Mouse (Mus musculus) heart, postnatal 0 days (tissue): Measurements from ENCODE around the gene Ccn2. TPM values are rescaled to one million over a fixed set of nuclear protein-coding genes. Genes with fewer than 3 reads are reported as not detected.
A peak's percentile ranks its signal among the peaks of the same experiment; 100 is the strongest.

ENCODE experiments used
- ATAC-seq: fragments of 200-750 bp; cut with Nextera tagmentation; 2 replicates; pipeline ENCODE4 v1.8.0; 2017; ENCODE audit warnings: low read depth, moderate number of reproducible peaks, moderate library complexity; ENCODE audit not compliant: insufficient read depth
- DNase-seq: peaks from one replicate; pipeline ENCODE4 v3.0.0-alpha.2; 2016; ENCODE audit warnings: low spot score
- H3K27ac ChIP-seq: fragments of 300-500 bp; sonication (generic); 2 replicates; pipeline ENCODE4 v1.5.1; 2014; ENCODE audit warnings: low read depth, mild to moderate bottlenecking
- H3K27me3 ChIP-seq: fragments of 300-500 bp; sonication (generic); 2 replicates; pipeline ENCODE4 v1.6.1; 2014; ENCODE audit warnings: low read length, mixed read lengths; ENCODE audit not compliant: control insufficient read depth, insufficient read depth
- H3K36me3 ChIP-seq: fragments of 300-500 bp; sonication (generic); replicated peaks from 2 replicates; pipeline ENCODE4 v1.6.1; 2014; ENCODE audit warnings: low read length, mixed read lengths; ENCODE audit not compliant: control insufficient read depth, insufficient read depth
- H3K4me1 ChIP-seq: fragments of 300-500 bp; sonication (generic); 2 replicates; pipeline ENCODE4 v1.6.1; 2014; ENCODE audit warnings: antibody characterized with exemption; ENCODE audit not compliant: control insufficient read depth, insufficient read depth
- H3K4me2 ChIP-seq: fragments of 300-500 bp; sonication (generic); 2 replicates; pipeline ENCODE4 v1.6.1; 2014; ENCODE audit warnings: low read depth, mild to moderate bottlenecking, low read length, moderate library complexity
- H3K4me3 ChIP-seq: fragments of 300-500 bp; sonication (generic); 2 replicates; pipeline ENCODE4 v1.5.1; 2014; ENCODE audit warnings: low read depth, low read length
- H3K9ac ChIP-seq: fragments of 300-500 bp; sonication (generic); replicated peaks from 2 replicates; pipeline ENCODE4 v1.6.1; 2014; ENCODE audit warnings: low read depth, low read length, mixed read lengths
- H3K9me3 ChIP-seq: fragments of 300-500 bp; sonication (generic); replicated peaks from 2 replicates; pipeline ENCODE4 v1.6.1; 2016; ENCODE audit warnings: low read length; ENCODE audit not compliant: control insufficient read depth
- CTCF ChIP-seq: IDR thresholded peaks from 2 replicates; pipeline ENCODE4 v1.5.1; 2016; ENCODE audit warnings: antibody characterized with exemption, control low read depth, low read depth
- EP300 ChIP-seq: IDR thresholded peaks from 2 replicates; pipeline ENCODE4 v1.6.1; 2016; ENCODE audit warnings: antibody characterized with exemption, low read depth
- WGBS: fragments of 180-500 bp; shearing (Covaris S2); extraction: QIAGEN DNeasy Blood & Tissue Kit; methylation state at CpG from one replicate; pipeline ENCODE4 v1.1.7; 2014; 5-methylcytosine and 5-hydroxymethylcytosine counted together
- polyA plus RNA-seq: library from polyadenylated mRNA; unstranded; fragments of >200 nt; fragmentation: Nextera tagmentation; extraction: Ambion mirVana; gene quantifications from 2 replicates; pipeline ENCODE4 v1.2.1, GENCODE M21; 2015
- total RNA-seq: library from RNA; depleted of rRNA; stranded (reverse); fragments of >200 nt; gene quantifications from 2 replicates; pipeline ENCODE4 v1.2.3, GENCODE M21; 2014; ENCODE audit warnings: low replicate concordance; rRNA removed

Gene Ccn2
- 265 and 376 TPM in 2 replicates for total RNA-seq
- polyA plus RNA-seq: 15.3 and 24.4 TPM in 2 replicates

- Histone ChIP-seq H3K27me3 (no peaks in the 10 kb centered on the region), H3K4me1 (peaks cover 35% of the 10 kb centered on the region), H3K36me3 (peaks cover 18% of the 10 kb centered on the region), H3K4me3 (peak within 1 kb of the TSS; percentile 79), H3K4me2 (peak within 1 kb of the TSS; percentile 67), H3K9me3 (no peaks in the 10 kb centered on the region), H3K9ac (peak within 1 kb of the TSS; percentile 96), H3K27ac (peak within 1 kb of the TSS; percentile 97)
- ATAC-seq (peak; percentile 77), DNase-seq (peak; percentile 90)
- TF ChIP-seq CTCF (0 out of 2 replicates have a peak, but pooled peaks have one; percentile 7), EP300 (peak; percentile 79)
- WGBS: under 1% methylated on average over 48 of the region's 53 CpGs
Measured at GRCm38 (mm10) chr10:24595250-24596002, at the start of gene Ccn2. Ccn2 (plus strand) TSS chr10:24595442.

GRCm38 (mm10) chr10:24552870-24553269 lies 42.4 kb upstream of the Ccn2 start:
- 24% methylated on average over 1 of the region's 1 CpGs for WGBS
- Histone ChIP-seq H3K9ac (no peak overlapping the region), H3K27ac (0 out of 2 replicates have a peak overlapping the region, but pooled peaks have one; percentile 12), H3K4me1 (no peaks in the 10 kb centered on the region), H3K9me3 (no peaks in the 10 kb centered on the region), H3K4me2 (no peak overlapping the region), H3K27me3 (no peaks in the 10 kb centered on the region), H3K36me3 (no peaks in the 10 kb centered on the region), H3K4me3 (no peak overlapping the region)
- no peak for TF ChIP-seq EP300
- no peak for TF ChIP-seq CTCF
- ATAC-seq (peak; percentile 53; the same call in 1 of the 2 replicates), DNase-seq (no peak)

GRCm38 (mm10) chr10:24554091-24554490 lies 41.2 kb upstream of the Ccn2 start:
- no peak for ATAC-seq
- WGBS: 14% methylated on average over 2 of the region's 2 CpGs
- TF ChIP-seq EP300: no peak
- no peak for TF ChIP-seq CTCF

GRCm38 (mm10) chr10:24558366-24558765 lies 36.9 kb upstream of the Ccn2 start:
- peaks cover 6% of the 10 kb centered on the region; the same call in 1 of the 2 replicates for H3K4me1 ChIP-seq
- TF ChIP-seq CTCF: no peak
- no peak for TF ChIP-seq EP300

More at GRCm38 (mm10) chr10:24554091-24554490, 41.2 kb upstream of the Ccn2 start:
- no peak overlapping the region for H3K9ac ChIP-seq
- no peaks in the 10 kb centered on the region for H3K27me3 ChIP-seq
- H3K4me2 ChIP-seq: no peak overlapping the region
- H3K9me3 ChIP-seq: no peaks in the 10 kb centered on the region
- no peaks in the 10 kb centered on the region for H3K36me3 ChIP-seq
- no peaks in the 10 kb centered on the region for H3K4me1 ChIP-seq
- no peak overlapping the region for H3K27ac ChIP-seq
- H3K4me3 ChIP-seq: no peak overlapping the region
- DNase-seq: no peak

GRCm38 (mm10) chr10:24569691-24570420 lies 25.4 kb upstream of the Ccn2 start:
- no peak overlapping the region for H3K4me3 ChIP-seq
- no peaks in the 10 kb centered on the region for H3K27me3 ChIP-seq
- TF ChIP-seq EP300: no peak
- no peak for TF ChIP-seq CTCF
- H3K27ac ChIP-seq: peak overlapping the region; percentile 48
- ATAC-seq (no peak; the same call in 1 of the 2 replicates), DNase-seq (no peak)
- H3K9me3 ChIP-seq: no peaks in the 10 kb centered on the region
- H3K4me1 ChIP-seq: peaks cover 9% of the 10 kb centered on the region; the same call in 1 of the 2 replicates
- no peak overlapping the region for H3K4me2 ChIP-seq
- WGBS: 55% methylated on average over 2 of the region's 2 CpGs
- no peaks in the 10 kb centered on the region for H3K36me3 ChIP-seq
- H3K9ac ChIP-seq: no peak overlapping the region

More at GRCm38 (mm10) chr10:24558366-24558765, 36.9 kb upstream of the Ccn2 start:
- H3K27me3 ChIP-seq: no peaks in the 10 kb centered on the region
- no peak overlapping the region for H3K4me2 ChIP-seq
- H3K4me3 ChIP-seq: no peak overlapping the region
- no peak overlapping the region for H3K9ac ChIP-seq
- H3K36me3 ChIP-seq: no peaks in the 10 kb centered on the region
- no peaks in the 10 kb centered on the region for H3K9me3 ChIP-seq
- no peak for DNase-seq
- WGBS: 91% methylated on average over 2 of the region's 2 CpGs
- no peak overlapping the region for H3K27ac ChIP-seq
- ATAC-seq: no peak
